Comparison of ENCODE assay signal across 25 mouse cellular contexts in the genomic region with DNA sequence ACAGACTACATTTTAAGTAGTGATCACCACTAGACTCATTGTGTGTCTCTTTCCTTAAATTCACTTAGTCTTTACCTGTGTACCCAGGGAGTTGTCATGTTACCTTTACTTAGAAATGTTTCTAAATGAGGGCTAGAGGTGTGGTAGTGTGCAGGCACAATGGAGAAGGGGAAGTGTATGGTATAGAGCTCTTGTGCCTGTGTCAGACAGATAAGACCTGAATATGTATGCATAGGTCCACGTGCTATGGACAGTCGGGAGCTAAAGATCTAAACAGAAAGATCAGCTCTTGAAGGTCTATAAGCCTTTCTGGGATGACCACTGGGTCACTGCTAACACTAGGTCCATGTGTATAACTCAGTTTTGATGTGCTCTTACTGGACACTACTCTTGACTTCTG.
DNase-seq lines count a peak whose midpoint lies in the region; ATAC-seq and TF ChIP-seq lines count a peak whose summit lies in the region.
"Had no signal": no experiment of that assay in that cellular context is flagged by ENCODE, and none has a peak within 500 bp of the region (broad histone marks: within the 10 kb centered on the region; RNA-seq: fewer than 3 reads in every experiment).

No protein-coding gene starts in this region.

- H3K9ac ChIP-seq in liver, embryonic 13.5 days, result no peak overlapping the region
- H3K9ac ChIP-seq in midbrain, embryonic 16.5 days (ENCODE audit: low read depth, low read length), result no peak overlapping the region
- H3K9ac ChIP-seq: embryonic facial prominence, embryonic 12.5 days; forebrain, embryonic 15.5 days; heart, embryonic 13.5 days; limb, embryonic 13.5 days; midbrain, embryonic 13.5 days had no signal

- H3K27ac ChIP-seq in layer of hippocampus, adult 2 months, result peak overlapping the region; percentile 3; the same call in 1 of the 2 replicates
- H3K27ac ChIP-seq in liver, embryonic 13.5 days, result no peak overlapping the region
- H3K27ac ChIP-seq in midbrain, embryonic 16.5 days (ENCODE audit: low read length), result no peak overlapping the region
- H3K27ac ChIP-seq: embryonic facial prominence, embryonic 12.5 days; forebrain, embryonic 10.5 days; forebrain, embryonic 15.5 days; limb, embryonic 13.5 days; midbrain, embryonic 13.5 days; stomach, postnatal 0 days had no signal

- peak; percentile 94 for ATAC-seq in liver, embryonic 13.5 days (ENCODE audit: low read depth)
- peak; percentile 83 for ATAC-seq in megakaryocyte progenitor cell, adult 5-6 weeks (replicated peaks; ENCODE audit: poor library complexity)
- no peak for ATAC-seq in midbrain, embryonic 16.5 days
- ATAC-seq: forebrain, embryonic 15.5 days; hindbrain, embryonic 16.5 days; midbrain, embryonic 13.5 days had no signal

- H3K4me1 ChIP-seq in liver, embryonic 13.5 days (replicated peaks), result peaks cover 34% of the 10 kb centered on the region
- no peaks in the 10 kb centered on the region for H3K4me1 ChIP-seq in midbrain, embryonic 16.5 days (ENCODE audit: control insufficient read depth, insufficient read depth, low read length)
- H3K4me1 ChIP-seq: forebrain, embryonic 10.5 days; forebrain, embryonic 15.5 days; midbrain, embryonic 13.5 days had no signal

- H3K36me3 ChIP-seq in liver, embryonic 13.5 days, result no peaks in the 10 kb centered on the region
- H3K36me3 ChIP-seq in midbrain, embryonic 16.5 days (ENCODE audit: control insufficient read depth, insufficient read depth, low read length), result peaks cover 6% of the 10 kb centered on the region; the same call in 1 of the 2 replicates

- DNase-seq in layer of hippocampus, adult 2 months (ENCODE audit: low spot score in 2 of 2), result no peak
- DNase-seq in layer of hippocampus, adult 8-10 months (ENCODE audit: low spot score in 2 of 2), result no peak
- DNase-seq in c-Kit-positive CD71-positive TER-119-positive erythroid progenitor cells, embryonic 14.5 days (ENCODE audit: low spot score), result peak; percentile 31
- DNase-seq in liver, embryonic 13.5 days, result peak; percentile 47
- no peak for DNase-seq in kidney, adult 11 months
- DNase-seq: cerebellum, adult 8-10 months; cerebellum, postnatal 25 days; gastrocnemius, postnatal 36 days; kidney, adult 9 months; lung, adult 2 months; lung, postnatal 10 days; right cerebral cortex, adult 18-20 months; spleen, adult 18-20 months; thymus, adult 18-20 months; thymus, postnatal 36 days had no signal

- no peak overlapping the region for H3K4me3 ChIP-seq in layer of hippocampus, adult 2 months
- no peak overlapping the region for H3K4me3 ChIP-seq in liver, embryonic 13.5 days (replicated peaks)
- no peak overlapping the region for H3K4me3 ChIP-seq in midbrain, embryonic 16.5 days (ENCODE audit: low read depth, low read length)
- H3K4me3 ChIP-seq: embryonic facial prominence, embryonic 12.5 days; forebrain, embryonic 10.5 days; forebrain, embryonic 15.5 days; heart, embryonic 13.5 days; limb, embryonic 13.5 days; midbrain, embryonic 13.5 days had no signal

- no peaks in the 10 kb centered on the region for H3K9me3 ChIP-seq in liver, embryonic 13.5 days (replicated peaks)
- H3K9me3 ChIP-seq in midbrain, embryonic 16.5 days (replicated peaks; ENCODE audit: control insufficient read depth, low read length, poor library complexity, severe bottlenecking), result no peaks in the 10 kb centered on the region
- H3K9me3 ChIP-seq: heart, embryonic 13.5 days; limb, embryonic 13.5 days had no signal

- H3K4me2 ChIP-seq in liver, embryonic 13.5 days, result no peak overlapping the region
- H3K4me2 ChIP-seq in midbrain, embryonic 16.5 days (ENCODE audit: low read length), result no peak overlapping the region
- H3K4me2 ChIP-seq: embryonic facial prominence, embryonic 12.5 days; forebrain, embryonic 15.5 days; heart, embryonic 13.5 days; limb, embryonic 13.5 days; midbrain, embryonic 13.5 days had no signal

- TF ChIP-seq CTCF in layer of hippocampus, adult 2 months (conservative IDR thresholded peaks at IDR 0.05), result no peak

- no peaks in the 10 kb centered on the region for H3K27me3 ChIP-seq in liver, embryonic 13.5 days
- no peaks in the 10 kb centered on the region for H3K27me3 ChIP-seq in midbrain, embryonic 16.5 days (ENCODE audit: control insufficient read depth, insufficient read depth, low read depth, low read length)
- H3K27me3 ChIP-seq: embryonic facial prominence, embryonic 12.5 days; forebrain, embryonic 15.5 days; heart, embryonic 13.5 days; limb, embryonic 13.5 days; midbrain, embryonic 13.5 days had no signal

- 17% methylated on average over 2 of the region's 2 CpGs for WGBS in liver, embryonic 13.5 days (ENCODE audit: insufficient replicate concordance)
- 98% methylated on average over 2 of the region's 2 CpGs for WGBS in midbrain, embryonic 16.5 days

Comparison
In these comparisons a context has a peak if more than half of its experiments do, and no peak if none do; other contexts are left out.
1. DNase-seq: peak in c-Kit-positive CD71-positive TER-119-positive erythroid progenitor cells, embryonic 14.5 days (single experiment) and liver, embryonic 13.5 days (single experiment); none in layer of hippocampus, adult 2 months (0 of 2), layer of hippocampus, adult 8-10 months (0 of 2) and kidney, adult 11 months (single experiment).